Mouse (Mus musculus) retina, embryonic 14.5 days (tissue): Measurements from ENCODE around the gene Nphp1.

Source experiments
- DNase-seq: peaks from one replicate; pipeline ENCODE4 v3.0.0-alpha.2; 2015; ENCODE audit warnings: low spot score

The Nphp1 gene

GRCm38 (mm10) chr2:127748316-127748715, 40.4 kb downstream of the Nphp1 start:
- no peak for DNase-seq

GRCm38 (mm10) chr2:127742637-127743036, 46.1 kb downstream of the Nphp1 start:
- DNase-seq: no peak

GRCm38 (mm10) chr2:127740756-127741519, 47.8 kb downstream of the Nphp1 start:
- DNase-seq: no peak

GRCm38 (mm10) chr2:127737885-127738284, 50.8 kb downstream of the Nphp1 start:
- no peak for DNase-seq

- DNase-seq: no peak
Measured at GRCm38 (mm10) chr2:127736631-127737209, 52.0 kb downstream of the Nphp1 start.

GRCm38 (mm10) chr2:127735512-127736145, 53.1 kb downstream of the Nphp1 start:
- DNase-seq: no peak

GRCm38 (mm10) chr2:127734889-127735288, 53.8 kb downstream of the Nphp1 start:
- no peak for DNase-seq

GRCm38 (mm10) chr2:127730301-127730997, 58.2 kb downstream of the Nphp1 start:
- DNase-seq: no peak

GRCm38 (mm10) chr2:127729671-127730070, 59.0 kb downstream of the Nphp1 start, which contains the start of gene Mall:
Gene Mall, minus strand, starts transcription at chr2:127729932.
- peak; percentile 11 for DNase-seq

- no peak for DNase-seq
Measured at GRCm38 (mm10) chr2:127728661-127729450, 59.8 kb downstream of the Nphp1 start.

GRCm38 (mm10) chr2:127728146-127728545, 60.6 kb downstream of the Nphp1 start:
- DNase-seq: no peak

- DNase-seq: no peak
Measured at GRCm38 (mm10) chr2:127723193-127723592, 65.5 kb downstream of the Nphp1 start.

GRCm38 (mm10) chr2:127722176-127722892, 66.4 kb downstream of the Nphp1 start:
- DNase-seq: no peak

GRCm38 (mm10) chr2:127718839-127719468, 69.7 kb downstream of the Nphp1 start:
- DNase-seq: no peak

- no peak for DNase-seq
Measured at GRCm38 (mm10) chr2:127714726-127715125, 74.0 kb downstream of the Nphp1 start.

- DNase-seq: peak; percentile 7
Measured at GRCm38 (mm10) chr2:127708792-127709191, 79.9 kb downstream of the Nphp1 start.

GRCm38 (mm10) chr2:127708060-127708459, 80.6 kb downstream of the Nphp1 start:
- DNase-seq: no peak

GRCm38 (mm10) chr2:127705267-127705666, 83.4 kb downstream of the Nphp1 start:
- DNase-seq: no peak
